Mouse (Mus musculus): Measurements from ENCODE around the gene Clcn6.

- TF ChIP-seq CHD2 (IDR thresholded peaks at IDR 0.05; ENCODE audit: low read depth, low read length) (no peak), ZC3H11A (IDR thresholded peaks at IDR 0.05; ENCODE audit: borderline replicate concordance, low read depth, low read length) (no peak), ZNF384 (IDR thresholded peaks at IDR 0.05; ENCODE audit: low read depth, low read length) (no peak), MAFK (IDR thresholded peaks at IDR 0.05; ENCODE audit: insufficient read depth, low read depth, low read length) (no peak)
Measured at GRCm38 (mm10) chr4:148052976-148053375, 14.4 kb upstream of the Clcn6 start.
